Mouse (Mus musculus) midbrain, postnatal 0 days (tissue): Measurements from ENCODE around the gene Ackr4. TPM values are rescaled to one million over a fixed set of nuclear protein-coding genes. Genes with fewer than 3 reads are reported as not detected.

Experiments used
- ATAC-seq: fragments of 200-750 bp; cut with Nextera tagmentation; 2 replicates; pipeline ENCODE4 v1.8.0; 2017; ENCODE audit warnings: moderate number of reproducible peaks, mild to moderate bottlenecking, moderate TSS enrichment, moderate library complexity; ENCODE audit not compliant: low FRiP score
- DNase-seq: peaks from one replicate; pipeline ENCODE4 v3.0.0-alpha.2; 2015; ENCODE audit warnings: low spot score
- H3K27ac ChIP-seq: fragments of 300-500 bp; sonication (generic); 2 replicates; pipeline ENCODE4 v1.5.1; 2014; ENCODE audit warnings: low read depth, mild to moderate bottlenecking, low read length, mixed read lengths
- H3K27me3 ChIP-seq: fragments of 300-500 bp; sonication (generic); 2 replicates; pipeline ENCODE4 v1.6.1; 2014; ENCODE audit warnings: low read length, control low read depth, mixed read lengths; ENCODE audit not compliant: insufficient read depth
- H3K36me3 ChIP-seq: fragments of 300-500 bp; sonication (generic); 2 replicates; pipeline ENCODE4 v1.6.1; 2014; ENCODE audit warnings: low read length, control low read depth, mixed read lengths; ENCODE audit not compliant: insufficient read depth
- H3K4me1 ChIP-seq: fragments of 300-500 bp; sonication (generic); 2 replicates; pipeline ENCODE4 v1.6.1; 2014; ENCODE audit warnings: mild to moderate bottlenecking, control low read depth, antibody characterized with exemption, low read length, mixed read lengths; ENCODE audit not compliant: insufficient read depth
- H3K4me2 ChIP-seq: fragments of 300-500 bp; sonication (generic); 2 replicates; pipeline ENCODE4 v1.6.1; 2014; ENCODE audit warnings: low read depth, mild to moderate bottlenecking, low read length, mixed read lengths; ENCODE audit not compliant: poor library complexity, severe bottlenecking
- H3K4me3 ChIP-seq: fragments of 300-500 bp; sonication (generic); 2 replicates; pipeline ENCODE4 v1.5.1; 2014; ENCODE audit warnings: low read depth, mild to moderate bottlenecking, low read length, moderate library complexity
- H3K9ac ChIP-seq: fragments of 300-500 bp; sonication (generic); replicated peaks from 2 replicates; pipeline ENCODE4 v1.6.1; 2014; ENCODE audit warnings: mild to moderate bottlenecking, low read length, moderate library complexity, mixed read lengths; ENCODE audit not compliant: poor library complexity, severe bottlenecking
- H3K9me3 ChIP-seq: fragments of 300-500 bp; sonication (generic); 2 replicates; pipeline ENCODE4 v1.6.1; 2016; ENCODE audit warnings: low read length, control low read depth
- CTCF ChIP-seq: IDR thresholded peaks from 2 replicates; pipeline ENCODE4 v1.5.1; 2016; ENCODE audit warnings: antibody characterized with exemption, mild to moderate bottlenecking
- WGBS: fragments of 180-500 bp; shearing (Covaris S2); extraction: QIAGEN DNeasy Blood & Tissue Kit; methylation state at CpG from one replicate; pipeline ENCODE4 v1.1.7; 2014; 5-methylcytosine and 5-hydroxymethylcytosine counted together
- polyA plus RNA-seq: library from polyadenylated mRNA; unstranded; fragments of >200 nt; fragmentation: Nextera tagmentation; extraction: Ambion mirVana; gene quantifications from 2 replicates; pipeline ENCODE4 v1.2.1, GENCODE M21; 2015
- total RNA-seq: library from RNA; depleted of rRNA; stranded (reverse); fragments of >200 nt; gene quantifications from 2 replicates; pipeline ENCODE4 v1.2.3, GENCODE M21; 2014

Gene Ackr4
- total and polyA plus RNA-seq, 2 experiments from 2014 or later: 0.38 to 0.86 TPM

DNA sequence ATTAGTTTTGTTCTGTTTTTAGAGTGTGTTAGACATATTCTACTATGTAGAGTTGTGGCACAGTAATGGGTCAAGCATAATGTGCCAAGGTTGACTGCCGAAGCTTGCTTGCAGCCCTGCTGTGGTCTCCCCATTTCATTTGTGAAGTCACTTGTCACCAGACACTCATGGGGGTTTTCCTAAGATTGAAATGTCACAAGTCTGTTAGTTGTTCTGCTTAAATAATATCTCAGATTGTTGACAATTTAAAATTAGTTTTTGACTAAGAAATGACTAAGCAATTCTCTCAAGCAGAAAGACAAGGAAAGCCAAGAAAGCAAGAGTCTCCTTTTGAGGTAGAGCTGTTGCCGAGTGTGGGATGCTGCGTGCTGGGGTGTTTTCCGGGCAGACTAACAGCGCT, 33.8 kb downstream of the Ackr4 start:
- ATAC-seq (no peak), DNase-seq (no peak)
- H3K36me3 ChIP-seq: no peaks in the 10 kb centered on the region
- no peak overlapping the region for H3K4me2 ChIP-seq
- H3K27ac ChIP-seq: no peak overlapping the region
- no peak for TF ChIP-seq CTCF
- no peak overlapping the region for H3K4me3 ChIP-seq
- no peaks in the 10 kb centered on the region for H3K4me1 ChIP-seq
- no peaks in the 10 kb centered on the region for H3K27me3 ChIP-seq
- no peaks in the 10 kb centered on the region for H3K9me3 ChIP-seq
- WGBS: 95% methylated on average over 5 of the region's 5 CpGs
- no peak overlapping the region for H3K9ac ChIP-seq

GRCm38 (mm10) chr9:104088555-104088954, 38.2 kb downstream of the Ackr4 start:
- Histone ChIP-seq H3K27me3 (no peaks in the 10 kb centered on the region), H3K4me1 (no peaks in the 10 kb centered on the region), H3K4me3 (no peak overlapping the region), H3K9me3 (no peaks in the 10 kb centered on the region), H3K4me2 (no peak overlapping the region), H3K27ac (no peak overlapping the region), H3K9ac (no peak overlapping the region), H3K36me3 (peaks cover 13% of the 10 kb centered on the region; the same call in 1 of the 2 replicates)
- TF ChIP-seq CTCF: no peak
- ATAC-seq: no peak
- WGBS: 58% methylated on average over 8 of the region's 8 CpGs
- peak; percentile 44 for DNase-seq

DNA sequence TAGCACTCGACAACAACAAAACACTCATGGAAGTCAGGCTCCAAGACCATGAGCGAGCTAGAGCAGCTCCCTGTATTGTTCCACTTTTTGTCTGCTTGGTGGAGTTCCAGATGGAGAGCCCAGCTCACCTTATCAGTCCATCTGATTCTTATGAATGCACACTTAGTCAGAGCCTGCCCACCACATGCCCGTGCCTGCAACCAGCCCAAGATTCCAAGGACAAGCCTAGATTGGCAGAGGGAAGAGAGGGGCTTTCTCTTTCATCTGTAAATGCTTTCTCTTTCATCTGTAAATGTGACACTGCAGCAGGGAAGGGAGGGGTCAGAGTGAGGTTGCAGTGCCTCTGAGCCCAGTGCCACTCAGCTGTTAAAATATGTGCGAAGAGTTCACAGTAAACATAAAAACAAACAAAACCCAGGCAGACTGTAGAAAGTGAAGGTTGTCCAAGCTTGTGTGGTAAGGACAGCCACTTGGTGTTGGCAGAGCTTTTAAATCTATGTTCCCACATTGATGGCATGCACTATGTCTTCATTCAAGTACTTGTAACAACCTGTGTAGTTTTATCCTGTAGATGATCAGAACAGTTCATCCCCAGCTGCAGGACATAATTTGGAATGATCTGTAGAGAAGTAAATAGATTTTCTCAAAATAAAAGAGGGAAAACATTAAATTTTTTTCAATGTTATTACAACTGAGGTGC, 40.9 kb downstream of the Ackr4 start:
- Histone ChIP-seq H3K27me3 (no peaks in the 10 kb centered on the region), H3K36me3 (peaks cover 16% of the 10 kb centered on the region; the same call in 1 of the 2 replicates), H3K9me3 (no peaks in the 10 kb centered on the region), H3K27ac (no peak overlapping the region), H3K9ac (no peak overlapping the region), H3K4me3 (no peak overlapping the region), H3K4me2 (no peak overlapping the region), H3K4me1 (no peaks in the 10 kb centered on the region)
- no peak for DNase-seq
- no peak for ATAC-seq
- no peak for TF ChIP-seq CTCF
- WGBS: 75% methylated on average over 4 of the region's 4 CpGs

DNA sequence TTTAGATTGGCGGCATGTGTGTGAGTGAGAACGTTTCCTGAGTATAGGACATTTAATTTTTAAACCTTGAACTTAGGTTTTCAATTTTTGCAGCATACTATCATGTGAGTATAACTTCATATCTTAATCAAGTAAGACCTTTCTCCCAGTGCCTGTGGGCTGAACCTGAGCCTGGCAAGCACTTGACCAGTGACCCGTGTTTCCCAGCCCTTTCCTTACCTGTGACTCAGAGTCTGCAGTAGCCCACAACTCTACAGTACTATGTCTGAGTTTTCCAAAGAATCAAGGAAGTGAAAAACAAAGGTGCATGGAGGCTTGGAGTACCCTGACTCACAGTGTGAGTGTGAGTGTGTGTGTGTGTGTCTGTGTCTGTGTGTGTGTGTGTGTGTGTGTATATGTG, 46.7 kb downstream of the Ackr4 start:
- Histone ChIP-seq H3K27me3 (no peaks in the 10 kb centered on the region), H3K27ac (no peak overlapping the region), H3K9me3 (no peaks in the 10 kb centered on the region), H3K4me1 (no peaks in the 10 kb centered on the region), H3K4me2 (no peak overlapping the region), H3K9ac (no peak overlapping the region), H3K4me3 (no peak overlapping the region), H3K36me3 (peaks cover 17% of the 10 kb centered on the region; the same call in 1 of the 2 replicates)
- no peak for DNase-seq
- WGBS: 75% methylated on average over 3 of the region's 3 CpGs
- no peak for TF ChIP-seq CTCF
- no peak for ATAC-seq

- H3K4me3 ChIP-seq: no peak overlapping the region
- 52% methylated on average over 5 of the region's 5 CpGs for WGBS
- no peak overlapping the region for H3K9ac ChIP-seq
- TF ChIP-seq CTCF: peak; percentile 64
- H3K4me2 ChIP-seq: no peak overlapping the region
- no peaks in the 10 kb centered on the region for H3K27me3 ChIP-seq
- H3K9me3 ChIP-seq: no peaks in the 10 kb centered on the region
- H3K27ac ChIP-seq: no peak overlapping the region
- DNase-seq (no peak), ATAC-seq (no peak)
- no peaks in the 10 kb centered on the region for H3K4me1 ChIP-seq
- H3K36me3 ChIP-seq: peaks cover 14% of the 10 kb centered on the region; the same call in 1 of the 2 replicates
These were observed 47.4 kb downstream of the Ackr4 start for GRCm38 (mm10) chr9:104079379-104079778.

- Histone ChIP-seq H3K9me3 (no peaks in the 10 kb centered on the region), H3K27ac (no peak overlapping the region), H3K9ac (no peak overlapping the region), H3K27me3 (no peaks in the 10 kb centered on the region), H3K4me3 (no peak overlapping the region), H3K4me2 (no peak overlapping the region), H3K36me3 (peaks cover 9% of the 10 kb centered on the region; the same call in 1 of the 2 replicates), H3K4me1 (no peaks in the 10 kb centered on the region)
- DNase-seq (no peak), ATAC-seq (no peak)
- 100% methylated on average over 1 of the region's 1 CpGs for WGBS
- no peak for TF ChIP-seq CTCF
These were observed 48.0 kb downstream of the Ackr4 start for GRCm38 (mm10) chr9:104078780-104079179.
